Mouse (Mus musculus): ENCODE data around the gene Id2.

GRCm38 (mm10) chr12:25054511-25054910 is 42.4 kb downstream of the Id2 start:
- TF ChIP-seq CTCF (IDR thresholded peaks at IDR 0.05; ENCODE audit: control insufficient read depth, insufficient read depth, insufficient read length), result no peak
- TF ChIP-seq MYOD1 (IDR thresholded peaks at IDR 0.05; ENCODE audit: control insufficient read depth, insufficient read length, low read depth), result no peak
- TF ChIP-seq USF1 (IDR thresholded peaks at IDR 0.05; ENCODE audit: low read depth), result no peak
- TF ChIP-seq MAX (IDR thresholded peaks at IDR 0.05), result no peak
- no peak for TF ChIP-seq FOSL1 (IDR thresholded peaks at IDR 0.05; ENCODE audit: insufficient read depth, low read length, poor library complexity, severe bottlenecking)
- no peak for TF ChIP-seq MYOG (IDR thresholded peaks at IDR 0.05; ENCODE audit: control insufficient read depth, extremely low read depth, insufficient read length)

Measured in C2C12 (cell line).